Mouse (Mus musculus): ENCODE measurements around the gene Arfrp1.

Arfrp1 gene

DNA sequence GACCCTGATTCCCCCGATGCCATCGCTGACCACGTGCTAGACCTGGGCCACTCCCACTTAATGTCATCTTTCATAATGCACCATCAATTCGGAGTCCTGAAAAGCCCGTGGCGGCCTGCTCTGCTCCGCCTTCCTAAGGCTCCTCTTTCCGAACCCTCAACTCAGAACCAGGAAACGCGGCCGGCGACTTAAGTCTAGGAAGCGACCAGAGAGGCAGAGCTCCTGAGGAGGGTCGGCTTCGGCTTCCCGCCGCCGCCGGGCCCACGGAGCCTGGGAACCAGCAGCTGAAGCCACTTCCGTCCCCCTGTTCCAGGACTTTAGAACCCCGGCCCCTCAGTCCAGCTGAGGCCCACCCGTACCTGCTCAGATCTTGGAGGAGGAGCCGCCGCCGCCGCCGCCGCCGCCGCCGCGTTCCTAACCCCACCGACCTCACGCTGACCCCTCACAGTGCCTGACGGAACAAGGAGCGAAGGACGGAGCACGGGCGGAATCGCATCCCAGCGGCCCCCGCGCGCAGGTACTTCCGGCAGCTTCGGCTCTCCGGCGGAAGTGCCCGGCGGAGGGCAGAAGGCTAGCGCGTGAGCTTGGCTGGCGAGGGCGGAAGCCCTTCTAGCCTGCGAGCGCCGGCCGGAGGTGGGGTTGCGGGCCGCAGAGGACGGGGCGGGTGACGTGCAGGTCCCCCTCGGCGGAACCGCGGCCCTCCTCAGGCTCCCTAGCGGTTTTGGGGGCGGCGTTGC, at the start of gene Arfrp1, which contains the start of gene Zgpat:
Arfrp1 (minus strand) TSS at position 545 of the 737 bp plus-strand sequence.
Zgpat (plus strand) TSS at position 69 of the 737 bp plus-strand sequence.
- peak; percentile 88 to 90 for DNase-seq

DNA sequence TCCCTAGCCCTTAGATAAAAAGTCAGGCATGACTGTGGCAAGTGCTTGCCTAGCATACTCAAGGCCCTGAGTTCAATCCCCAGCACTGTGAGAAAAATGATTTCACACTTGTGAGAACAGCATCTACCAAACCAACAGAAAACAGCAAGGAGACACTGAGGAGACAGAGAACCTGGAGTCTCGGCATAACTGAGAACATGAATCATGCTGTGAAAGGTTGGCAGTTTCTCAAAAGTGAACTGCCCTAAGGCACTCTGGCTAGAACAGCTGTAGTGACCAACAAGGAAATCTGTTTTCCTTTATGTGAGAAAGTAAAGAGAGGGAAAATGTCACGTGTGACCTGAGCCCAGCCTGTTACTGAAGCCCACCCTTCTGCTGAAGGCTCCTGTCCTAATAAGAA, 47.9 kb upstream of the Arfrp1 start:
- DNase-seq = no peak

GRCm38 (mm10) chr2:181410760-181411473, 45.7 kb upstream of the Arfrp1 start:
- peak; percentile 60 to 69 for DNase-seq

- no peak for DNase-seq
These were observed 44.4 kb upstream of the Arfrp1 start for GRCm38 (mm10) chr2:181409643-181410042.

GRCm38 (mm10) chr2:181403722-181404121, 38.5 kb upstream of the Arfrp1 start:
- DNase-seq = no peak

DNA sequence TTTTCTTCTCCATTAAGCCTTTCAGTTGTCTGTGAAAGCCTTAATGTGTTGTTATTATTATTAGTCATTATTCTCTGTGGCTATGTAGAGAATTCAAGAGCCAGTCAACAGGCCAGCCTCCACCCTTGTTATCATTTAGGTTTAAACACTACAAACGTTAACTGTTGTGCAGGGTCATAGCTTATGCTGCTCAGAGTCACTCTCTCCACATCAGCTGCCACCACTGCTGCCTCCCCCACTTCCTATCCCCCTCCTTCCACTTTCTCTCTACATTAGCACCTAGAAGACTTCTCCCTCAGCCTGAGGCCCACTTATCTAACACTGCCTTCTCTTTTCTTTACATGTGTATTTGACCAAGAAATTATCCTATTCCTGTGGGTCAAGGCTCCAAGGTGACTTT, 36.3 kb upstream of the Arfrp1 start:
- no peak for DNase-seq

GRCm38 (mm10) chr2:181397207-181397761, 32.1 kb upstream of the Arfrp1 start:
- DNase-seq = no peak

GRCm38 (mm10) chr2:181394086-181394485, 28.9 kb upstream of the Arfrp1 start:
- no peak for DNase-seq

DNA sequence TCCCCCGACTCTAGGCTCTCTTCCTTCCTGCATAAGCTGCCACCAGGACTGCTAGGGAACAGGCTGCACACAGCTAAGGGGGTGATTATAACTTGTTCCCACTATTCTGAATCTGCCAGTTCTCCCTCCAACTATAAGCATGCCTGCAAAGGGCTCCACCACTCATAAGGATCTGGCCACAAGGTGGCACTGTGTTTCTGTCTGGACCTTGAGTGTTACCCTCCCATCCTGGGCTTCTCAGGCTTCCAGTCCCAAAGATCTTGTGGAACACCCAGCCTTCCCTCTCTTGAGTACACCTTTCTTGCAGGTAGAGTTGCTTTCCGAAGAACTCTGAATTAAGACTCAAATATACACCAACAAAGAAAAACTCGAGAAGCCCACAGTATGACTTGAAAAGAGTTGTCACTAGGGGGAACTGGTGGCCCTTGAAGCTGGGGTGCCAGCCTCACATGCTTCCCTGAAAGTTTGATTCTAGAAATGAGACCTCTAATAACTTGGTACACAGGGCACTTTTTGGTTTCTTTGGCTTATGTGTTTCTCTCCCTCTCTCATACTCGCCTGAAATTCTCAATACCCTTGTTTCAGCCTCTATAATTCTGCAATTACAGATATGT, 27.5 kb upstream of the Arfrp1 start:
- DNase-seq = peak; percentile 85 to 86

- no peak for DNase-seq
These were observed 26.3 kb upstream of the Arfrp1 start for GRCm38 (mm10) chr2:181391541-181391940.

DNA sequence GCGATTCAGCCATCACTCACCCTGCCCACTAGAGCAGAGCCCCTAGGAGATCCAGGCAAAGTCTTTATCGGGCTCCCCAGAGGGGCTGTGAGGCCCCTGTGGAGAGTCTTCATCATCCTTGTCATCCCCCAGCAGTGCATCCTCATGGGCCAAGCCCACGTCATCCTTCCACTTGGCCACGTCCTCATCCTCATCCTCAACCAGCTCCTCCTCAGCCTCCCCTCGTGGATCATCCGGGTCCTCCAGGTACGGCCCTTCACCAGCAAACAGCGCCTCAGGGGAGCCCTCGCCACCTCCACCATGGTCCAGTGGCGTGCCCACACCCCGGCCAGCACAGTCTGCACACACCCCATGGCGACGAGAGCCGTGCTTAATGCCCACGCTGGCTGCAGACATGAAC, 25.8 kb upstream of the Arfrp1 start:
- DNase-seq = no peak

DNA sequence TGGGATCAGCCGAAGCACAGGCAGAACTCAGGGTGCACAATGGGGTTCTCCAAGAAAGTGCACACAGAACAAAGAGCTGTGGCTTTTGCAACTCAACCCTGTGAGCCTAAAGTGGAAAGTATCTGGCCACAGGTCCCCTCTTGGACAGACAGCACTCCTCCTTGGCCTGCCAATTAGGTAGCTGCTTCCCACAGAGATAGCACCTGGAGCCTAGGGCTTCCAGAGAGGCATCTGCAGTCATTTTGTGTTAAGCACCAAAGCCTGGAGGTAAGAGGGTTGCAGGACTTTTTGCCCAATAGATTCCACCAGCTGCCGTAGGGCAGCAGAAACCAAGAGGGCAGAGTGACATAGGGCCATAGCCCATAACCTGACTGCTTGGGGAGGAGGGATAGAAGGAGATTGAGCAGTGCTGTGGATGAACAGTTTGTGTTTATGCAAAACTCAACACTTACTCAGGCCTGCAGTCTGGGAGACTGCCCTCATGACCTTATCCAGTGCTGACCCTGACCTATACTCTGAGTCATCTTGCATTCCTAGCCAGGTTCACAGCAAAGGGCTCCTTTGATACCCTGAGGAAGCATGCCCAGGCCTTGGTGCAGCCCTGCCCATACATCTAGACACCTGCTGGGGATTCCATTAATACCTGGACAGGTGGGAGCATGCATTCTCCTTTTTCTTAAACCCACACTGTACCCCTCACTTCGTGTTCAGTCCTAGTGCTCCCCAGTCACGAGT, 25.1 kb upstream of the Arfrp1 start:
- DNase-seq = no peak

DNA sequence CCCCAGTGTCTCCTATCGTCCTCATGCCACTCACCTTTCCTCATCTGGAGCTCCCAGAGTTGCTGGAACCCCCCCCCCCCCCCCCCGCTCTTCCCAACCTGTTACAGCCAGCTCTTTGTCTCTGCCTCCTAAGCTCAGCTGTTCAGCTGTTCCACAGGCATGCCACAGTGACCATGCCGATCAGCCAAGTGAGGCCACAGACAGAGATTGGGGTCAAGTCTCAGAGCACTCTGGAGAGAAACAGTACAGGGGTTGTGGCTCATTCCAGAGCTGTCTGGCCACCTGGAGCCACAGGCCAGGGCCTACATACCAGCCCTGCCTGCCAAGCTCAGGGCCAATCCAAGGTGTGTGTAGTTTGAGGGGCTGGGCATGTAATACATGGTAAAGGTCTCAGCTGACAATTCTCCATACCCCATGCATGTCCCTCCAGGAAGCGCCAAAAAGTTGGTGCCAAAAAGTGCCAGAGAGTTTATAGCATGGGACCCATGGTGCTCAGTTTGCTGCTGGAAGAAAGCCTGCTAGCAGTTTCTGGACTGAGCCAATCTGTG, 21.5 kb upstream of the Arfrp1 start:
- no peak for DNase-seq

- DNase-seq = no peak
These were observed 20.7 kb upstream of the Arfrp1 start for GRCm38 (mm10) chr2:181385885-181386284.

- DNase-seq = no peak
These were observed 19.8 kb upstream of the Arfrp1 start for GRCm38 (mm10) chr2:181384919-181385391.

GRCm38 (mm10) chr2:181384463-181384862, 19.3 kb upstream of the Arfrp1 start:
- no peak for DNase-seq

DNA sequence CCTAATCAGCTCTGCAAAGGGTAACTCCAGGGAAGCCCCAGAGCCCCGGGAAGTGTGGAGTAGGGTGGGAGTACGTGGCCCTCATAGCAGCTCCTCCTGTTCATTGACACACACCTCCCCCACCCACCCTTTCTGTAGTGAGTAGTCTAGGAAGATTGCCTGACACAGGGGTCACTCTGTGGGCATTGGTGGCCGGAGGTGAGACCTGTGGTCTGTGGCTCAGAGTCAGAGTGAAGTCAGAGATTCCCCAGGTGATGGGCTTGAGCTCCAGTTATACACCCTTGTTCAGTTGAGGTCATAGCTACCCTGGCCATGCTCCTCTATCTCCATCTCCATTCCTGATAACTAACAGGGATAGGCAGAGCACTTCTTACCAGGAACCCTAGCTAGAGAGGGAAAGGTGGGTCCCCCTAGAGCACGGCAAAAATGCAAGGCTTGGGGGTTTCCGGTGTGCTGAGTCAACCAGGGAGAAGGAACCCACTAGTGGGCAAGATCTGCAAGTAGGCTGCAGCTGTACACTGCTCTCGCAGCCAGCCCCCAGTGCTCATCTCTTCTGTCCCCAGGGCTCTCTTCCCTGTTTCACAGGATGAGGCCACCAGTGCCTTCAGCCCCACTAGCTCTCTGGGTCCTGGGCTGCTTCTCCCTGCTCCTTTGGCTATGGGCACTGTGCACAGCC, 16.6 kb upstream of the Arfrp1 start:
- no peak for DNase-seq

- no peak for DNase-seq
These were observed 15.9 kb upstream of the Arfrp1 start for GRCm38 (mm10) chr2:181381107-181381506.

DNA sequence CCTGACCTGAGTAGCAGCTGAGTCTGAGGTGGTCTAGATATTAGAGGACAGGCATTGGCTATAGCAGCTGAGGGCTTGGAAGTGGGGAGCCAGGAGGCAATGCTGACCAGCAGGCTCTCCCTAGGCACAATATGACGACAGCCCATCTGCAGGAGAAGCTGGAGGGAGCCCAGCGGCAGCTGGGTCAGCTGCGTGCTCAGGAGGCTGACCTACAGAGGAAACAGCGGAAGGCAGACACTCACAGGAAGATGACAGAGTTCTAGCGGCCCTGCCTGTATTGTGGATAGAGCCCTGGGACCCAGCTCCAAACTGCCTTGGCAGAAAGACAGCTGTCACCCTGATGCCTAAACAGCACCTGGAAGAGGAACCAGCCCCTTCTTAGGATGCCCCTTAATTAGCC, 15.0 kb upstream of the Arfrp1 start:
- DNase-seq = no peak

- DNase-seq = no peak
These were observed 14.6 kb upstream of the Arfrp1 start, which contains the start of gene Lime1 for GRCm38 (mm10) chr2:181379778-181380177. Gene Lime1 (plus strand): TSS chr2:181380078.

DNA sequence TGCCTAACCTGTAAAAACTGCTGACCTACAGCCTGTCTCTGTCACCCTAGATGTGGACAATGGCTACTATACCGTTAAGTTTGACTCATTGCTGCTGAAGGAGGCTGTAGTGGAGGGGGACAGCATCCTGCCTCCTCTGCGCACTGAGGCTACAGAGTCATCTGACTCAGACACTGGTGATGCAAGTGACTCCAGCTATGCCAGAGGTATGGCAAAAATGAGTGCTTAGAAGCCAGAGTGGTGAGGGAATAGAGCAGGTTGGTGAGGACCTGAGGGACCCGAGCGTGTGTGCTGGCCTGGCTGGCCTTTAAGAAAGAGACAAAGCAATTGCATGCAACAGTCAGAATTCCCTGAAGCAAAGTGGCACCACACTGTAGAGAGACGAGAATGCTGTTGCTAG, 13.5 kb upstream of the Arfrp1 start:
- DNase-seq = no peak

GRCm38 (mm10) chr2:181377230-181377629, 12.0 kb upstream of the Arfrp1 start:
- DNase-seq = no peak
